Mouse (Mus musculus) embryonic facial prominence, embryonic 10.5 days (tissue): ENCODE data around the gene Dalrd3. TPM values are rescaled to one million over a fixed set of nuclear protein-coding genes. Genes with fewer than 3 reads are reported as not detected.
"Not testable (repeated sequence)": the region's sequence is repeated elsewhere in the genome, so short reads cannot be mapped to it uniquely, and the experiment has no call there.

Source experiments
- DNase-seq: peaks from one replicate; pipeline ENCODE4 v3.0.0-alpha.2; 2017; ENCODE audit warnings: low spot score
- H3K27ac ChIP-seq: fragments of 300-500 bp; sonication (generic); replicated peaks from 2 replicates; pipeline ENCODE4 v1.5.1; 2016; ENCODE audit warnings: mild to moderate bottlenecking
- H3K27me3 ChIP-seq: fragments of 300-500 bp; sonication (generic); replicated peaks from 2 replicates; pipeline ENCODE4 v1.6.1; 2016; ENCODE audit warnings: low read depth, mild to moderate bottlenecking; ENCODE audit not compliant: poor library complexity, severe bottlenecking
- H3K36me3 ChIP-seq: fragments of 300-500 bp; sonication (generic); replicated peaks from 2 replicates; pipeline ENCODE4 v1.6.1; 2016; ENCODE audit warnings: mild to moderate bottlenecking, moderate library complexity
- H3K4me1 ChIP-seq: fragments of 300-500 bp; sonication (generic); 2 replicates; pipeline ENCODE4 v1.6.1; 2016
- H3K4me3 ChIP-seq: fragments of 300-500 bp; sonication (generic); 2 replicates; pipeline ENCODE4 v1.5.1; 2016; ENCODE audit warnings: mild to moderate bottlenecking, moderate library complexity
- H3K9me3 ChIP-seq: fragments of 300-500 bp; sonication (generic); 2 replicates; pipeline ENCODE4 v1.6.1; 2016; ENCODE audit warnings: mild to moderate bottlenecking
- WGBS: fragments of 180-500 bp; shearing (Covaris S2); methylation state at CpG from one replicate; pipeline ENCODE4 v1.1.7; 2016; 5-methylcytosine and 5-hydroxymethylcytosine counted together
- microRNA counts: library from miRNA; unstranded; fragments of <30 nt; microRNA quantifications from one replicate; lab custom pipeline; 2017
- microRNA-seq: library from miRNA; unstranded; fragments of <30 nt; microRNA quantifications from one replicate; pipeline ENCODE4, GENCODE M21; 2017
- polyA plus RNA-seq: library from polyadenylated mRNA; unstranded; fragments of >200 nt; fragmentation: Nextera tagmentation; extraction: Ambion mirVana; gene quantifications from 2 replicates; pipeline ENCODE4 v1.2.1, GENCODE M21; 2016

Gene Dalrd3
- polyA plus RNA-seq, 1 experiment from 2014 or later: 200 TPM

GRCm38 (mm10) chr9:108607929-108608328, 38.2 kb downstream of the Dalrd3 start:
- DNase-seq, H3K9me3 ChIP-seq, H3K4me3 ChIP-seq, H3K27me3 ChIP-seq, H3K4me1 ChIP-seq, H3K27ac ChIP-seq: not testable (repeated sequence)
- H3K36me3 ChIP-seq: peaks cover 100% of the 10 kb centered on the region
- 92% methylated on average over 5 of the region's 5 CpGs for WGBS

DNA sequence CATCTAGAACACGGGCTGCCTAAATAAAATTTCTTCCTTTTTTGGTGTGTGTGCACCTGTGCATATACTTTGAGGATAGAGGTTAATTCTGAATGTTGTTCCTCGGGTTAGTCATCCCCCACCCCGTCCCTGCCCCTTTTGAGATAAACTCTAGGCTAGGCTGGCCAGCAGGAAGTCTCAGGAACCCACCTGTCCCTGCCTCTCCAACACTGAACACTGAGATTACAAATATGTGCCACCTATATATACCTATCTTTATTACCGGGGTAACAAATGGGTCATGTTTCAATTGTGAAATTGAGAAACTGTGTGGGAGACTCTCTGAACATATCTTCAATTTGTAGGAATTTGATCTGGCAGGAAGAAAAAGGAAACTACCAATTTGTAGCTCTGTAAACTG, 39.2 kb downstream of the Dalrd3 start:
- peaks cover 100% of the 10 kb centered on the region for H3K36me3 ChIP-seq
- WGBS: 89% methylated on average over 4 of the region's 4 CpGs
- DNase-seq: no peak
- H3K27me3 ChIP-seq: no peaks in the 10 kb centered on the region
- H3K27ac ChIP-seq: no peak overlapping the region
- no peaks in the 10 kb centered on the region for H3K9me3 ChIP-seq
- peaks cover 6% of the 10 kb centered on the region for H3K4me1 ChIP-seq
- H3K4me3 ChIP-seq: no peak overlapping the region

GRCm38 (mm10) chr9:108611488-108611887, 41.8 kb downstream of the Dalrd3 start:
- H3K27me3 ChIP-seq: no peaks in the 10 kb centered on the region
- 95% methylated on average over 10 of the region's 10 CpGs for WGBS
- H3K4me3 ChIP-seq: no peak overlapping the region
- DNase-seq: no peak
- peaks cover 100% of the 10 kb centered on the region for H3K36me3 ChIP-seq
- H3K4me1 ChIP-seq: no peaks in the 10 kb centered on the region
- H3K27ac ChIP-seq: no peak overlapping the region
- H3K9me3 ChIP-seq: no peaks in the 10 kb centered on the region

DNA sequence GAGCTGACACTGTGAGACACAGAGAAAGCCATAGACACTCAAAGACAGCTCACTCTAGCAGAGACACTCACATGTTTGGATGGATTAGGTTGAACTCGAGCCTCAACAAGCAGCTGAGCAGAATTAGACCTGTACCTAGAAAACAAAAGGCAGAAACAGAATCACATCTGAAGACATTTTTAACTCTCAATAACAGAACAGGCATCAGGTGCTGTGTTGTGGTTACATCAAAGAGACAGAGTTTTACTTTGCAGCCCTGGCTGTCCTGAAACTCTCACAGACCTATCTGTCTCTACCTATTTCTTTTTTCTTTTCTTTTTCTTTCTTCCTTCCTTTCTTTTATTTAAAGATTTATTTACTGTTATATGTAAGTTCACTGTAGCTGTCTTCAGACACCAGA, 47.6 kb downstream of the Dalrd3 start:
- Histone ChIP-seq H3K4me3 (no peak overlapping the region), H3K27ac (no peak overlapping the region), H3K4me1 (no peaks in the 10 kb centered on the region), H3K27me3 (no peaks in the 10 kb centered on the region), H3K36me3 (peaks cover 92% of the 10 kb centered on the region), H3K9me3 (no peaks in the 10 kb centered on the region)
- 92% methylated on average over 1 of the region's 1 CpGs for WGBS
- DNase-seq: no peak

MicroRNA genes within 50 kb of the gene (microRNA counts, 519-probe panel; counts per million panel counts)
- microRNA mmu-miR-191 (lab: Ali Mortazavi, UCI) (4,674 counts per million, percentile 84 among the panel's probes with 10 or more counts), microRNA mmu-miR-425 (lab: Ali Mortazavi, UCI) (3,967 counts per million, percentile 77 among the panel's probes with 10 or more counts)

Small RNAs within 50 kb of the gene (microRNA-seq; reads per million reads assigned to microRNA genes)
- gene Gm24083: not detected
- gene Mir191: not detected
- 1,924 reads per million, percentile 81 among the genes with 10 or more reads in this experiment for gene Mir425

Other genes starting within 250 kb of the Dalrd3 start
- 810 and 843 TPM in 2 replicates for gene Gpx1, start 231.0 kb upstream of the Dalrd3 start, polyA plus RNA-seq
- gene Usp4, start 222.0 kb upstream of the Dalrd3 start, polyA plus RNA-seq: 127 and 133 TPM in 2 replicates
- 0.67 and 1.0 TPM in 2 replicates for gene 1700102P08Rik, start 177.1 kb upstream of the Dalrd3 start, polyA plus RNA-seq
- 0.93 and 1.1 TPM in 2 replicates for gene Ccdc36, start 141.4 kb upstream of the Dalrd3 start, polyA plus RNA-seq
- not detected in 2 replicates for gene BC048562, start 133.4 kb upstream of the Dalrd3 start, polyA plus RNA-seq
- 56.6 and 57.5 TPM in 2 replicates for gene Ccdc71, start 109.4 kb upstream of the Dalrd3 start, polyA plus RNA-seq
- 21.6 and 24.2 TPM in 2 replicates for gene Klhdc8b, start 108.3 kb upstream of the Dalrd3 start, polyA plus RNA-seq
- gene Lamb2, start 90.2 kb upstream of the Dalrd3 start, polyA plus RNA-seq: 33.2 and 33.5 TPM in 2 replicates
- gene Usp19, start 79.3 kb upstream of the Dalrd3 start, polyA plus RNA-seq: 84.7 and 93.7 TPM in 2 replicates
- 118 and 119 TPM in 2 replicates for gene Qars, start 62.2 kb upstream of the Dalrd3 start, polyA plus RNA-seq
- gene Qrich1, start 53.1 kb upstream of the Dalrd3 start, polyA plus RNA-seq: 167 and 168 TPM in 2 replicates
- 235 and 254 TPM in 2 replicates for gene Impdh2, start 9.6 kb upstream of the Dalrd3 start, polyA plus RNA-seq
- gene Ndufaf3, start 2.5 kb upstream of the Dalrd3 start, polyA plus RNA-seq: 42.4 and 44.1 TPM in 2 replicates
- 200 and 215 TPM in 2 replicates for gene Wdr6, start 8.9 kb downstream of the Dalrd3 start, polyA plus RNA-seq
- gene P4htm, start 27.8 kb downstream of the Dalrd3 start, polyA plus RNA-seq: 7.0 and 7.2 TPM in 2 replicates
- 57.9 and 62.5 TPM in 2 replicates for gene Arih2, start 79.5 kb downstream of the Dalrd3 start, polyA plus RNA-seq
- gene Slc25a20, start 92.2 kb downstream of the Dalrd3 start, polyA plus RNA-seq: 30.4 and 35.1 TPM in 2 replicates
- 24.7 and 26.2 TPM in 2 replicates for gene Prkar2a, start 119.4 kb downstream of the Dalrd3 start, polyA plus RNA-seq
- 94.0 and 103 TPM in 2 replicates for gene Ip6k2, start 213.9 kb downstream of the Dalrd3 start, polyA plus RNA-seq
- 14.8 and 15.0 TPM in 2 replicates for gene Nckipsd, start 238.5 kb downstream of the Dalrd3 start, polyA plus RNA-seq